Mouse (Mus musculus): Measurements from ENCODE around the gene Hormad2.

Hormad2 gene

DNA sequence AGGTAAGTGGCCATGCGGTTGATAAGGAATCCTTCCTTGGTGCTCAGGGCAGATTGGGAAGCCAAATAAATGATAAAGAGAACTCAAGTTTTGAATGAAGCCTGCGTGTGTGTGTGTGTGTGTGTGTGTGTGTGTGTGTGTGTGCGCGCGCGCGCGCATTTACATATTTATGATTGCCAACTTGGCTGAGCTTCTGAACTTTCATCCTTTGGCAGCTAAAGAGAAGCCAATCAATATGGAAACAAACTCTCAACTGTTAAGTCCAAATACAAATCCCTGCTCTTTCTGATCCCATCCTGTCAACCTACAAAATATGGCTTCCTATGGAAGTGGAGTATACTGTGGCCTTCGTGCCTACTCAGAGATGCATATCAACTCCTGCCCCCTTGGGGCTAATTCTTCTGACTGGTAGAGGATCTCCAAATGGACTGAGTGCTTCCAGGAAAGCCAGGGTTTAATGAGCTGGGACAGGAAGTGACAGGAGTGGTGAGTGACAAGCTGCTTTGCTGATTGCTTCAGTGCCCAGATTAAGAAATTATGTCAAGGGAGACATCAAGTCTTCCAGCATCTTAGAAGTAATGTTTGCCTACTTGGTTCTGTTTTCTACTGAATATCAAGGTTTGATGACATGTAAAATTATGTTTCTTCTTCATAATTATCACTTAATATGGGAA is 5.4 kb upstream of the Hormad2 start:
- DNase-seq (ENCODE audit: low spot score in 2 of 2) = no peak

GRCm38 (mm10) chr11:4442280-4442679 is 1.4 kb upstream of the Hormad2 start:
- DNase-seq (ENCODE audit: low spot score in 2 of 2) = no peak

DNA sequence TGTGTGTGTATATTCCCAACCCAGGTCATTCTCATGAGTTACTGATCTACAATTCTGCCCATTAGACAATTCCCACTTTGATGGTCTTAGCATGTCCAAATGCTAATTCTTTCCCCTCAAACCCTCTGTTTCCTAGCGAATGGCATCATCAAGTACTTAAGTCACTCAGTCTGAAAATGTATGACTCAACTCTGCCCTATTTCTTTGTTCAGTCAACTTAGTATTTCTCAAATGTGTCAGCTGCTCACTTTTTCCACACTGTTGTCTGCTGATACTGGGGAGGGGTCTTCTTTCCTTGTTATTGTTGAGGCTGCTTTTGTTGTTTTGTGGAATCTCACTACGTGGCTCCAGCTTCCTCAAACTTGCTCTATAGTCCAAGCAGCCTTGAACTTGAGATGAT is 2.7 kb downstream of the Hormad2 start:
- DNase-seq (ENCODE audit: low spot score in 2 of 2) = no peak

DNA sequence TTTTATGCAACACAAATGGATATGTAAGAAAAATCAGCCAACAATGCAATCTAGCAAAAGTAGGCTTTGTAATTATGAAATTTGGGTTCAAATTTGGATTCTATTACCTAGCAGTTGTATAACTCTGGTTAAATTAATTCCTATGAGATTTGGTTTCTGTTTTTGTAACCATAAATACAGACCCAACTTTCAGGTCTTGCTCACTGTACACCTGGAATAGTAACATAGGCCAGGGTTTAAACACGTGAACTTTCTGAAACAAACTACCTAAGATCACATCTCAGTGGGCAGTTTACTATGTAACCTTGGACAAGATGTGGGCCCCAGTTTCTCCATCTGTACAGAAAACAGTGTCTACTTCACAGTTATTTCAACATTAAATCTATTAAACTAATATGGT is 3.6 kb downstream of the Hormad2 start:
- no peak for DNase-seq (ENCODE audit: low spot score in 2 of 2)

GRCm38 (mm10) chr11:4436631-4437030 is 4.3 kb downstream of the Hormad2 start:
- no peak for DNase-seq (ENCODE audit: low spot score in 2 of 2)

DNA sequence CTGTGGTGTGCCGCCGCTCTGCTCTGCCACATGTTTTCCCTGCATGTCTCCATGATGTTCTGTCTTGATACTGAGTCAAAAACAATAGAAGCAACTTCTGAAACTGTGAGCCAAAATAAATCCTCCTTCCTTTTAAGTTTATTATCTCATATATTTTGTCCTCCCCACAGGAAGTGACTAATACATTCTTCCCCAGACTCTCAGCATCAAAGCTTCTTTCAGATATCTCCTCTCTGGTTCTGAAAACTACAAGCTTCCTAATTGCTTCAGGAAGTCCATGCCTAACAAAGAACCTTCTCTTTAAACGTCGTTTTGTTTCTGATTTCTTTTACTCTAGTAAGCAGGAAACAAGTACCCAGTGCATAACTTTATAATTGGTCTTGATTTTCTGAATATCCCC is 6.4 kb downstream of the Hormad2 start:
- DNase-seq (ENCODE audit: low spot score in 2 of 2) = no peak

DNA sequence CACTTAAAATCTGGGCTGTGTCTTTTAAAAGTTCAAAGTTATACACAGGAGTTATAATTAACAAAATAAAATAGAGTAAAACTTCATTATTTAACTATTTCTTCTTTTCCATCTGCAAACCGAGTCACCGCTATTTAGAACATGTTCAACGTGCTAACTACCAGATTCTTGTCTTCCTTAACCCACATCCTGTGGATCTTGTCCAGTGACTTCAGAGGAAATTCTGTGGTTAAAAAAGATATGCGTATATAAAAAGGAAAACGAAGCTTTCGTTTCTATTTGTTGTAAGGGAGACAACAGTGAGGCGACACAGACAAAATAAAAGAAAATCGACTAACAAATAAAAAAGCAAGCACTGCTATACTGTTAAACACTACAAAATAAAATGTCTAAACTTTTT is 17.1 kb downstream of the Hormad2 start:
- DNase-seq (ENCODE audit: low spot score in 2 of 2) = no peak

DNA sequence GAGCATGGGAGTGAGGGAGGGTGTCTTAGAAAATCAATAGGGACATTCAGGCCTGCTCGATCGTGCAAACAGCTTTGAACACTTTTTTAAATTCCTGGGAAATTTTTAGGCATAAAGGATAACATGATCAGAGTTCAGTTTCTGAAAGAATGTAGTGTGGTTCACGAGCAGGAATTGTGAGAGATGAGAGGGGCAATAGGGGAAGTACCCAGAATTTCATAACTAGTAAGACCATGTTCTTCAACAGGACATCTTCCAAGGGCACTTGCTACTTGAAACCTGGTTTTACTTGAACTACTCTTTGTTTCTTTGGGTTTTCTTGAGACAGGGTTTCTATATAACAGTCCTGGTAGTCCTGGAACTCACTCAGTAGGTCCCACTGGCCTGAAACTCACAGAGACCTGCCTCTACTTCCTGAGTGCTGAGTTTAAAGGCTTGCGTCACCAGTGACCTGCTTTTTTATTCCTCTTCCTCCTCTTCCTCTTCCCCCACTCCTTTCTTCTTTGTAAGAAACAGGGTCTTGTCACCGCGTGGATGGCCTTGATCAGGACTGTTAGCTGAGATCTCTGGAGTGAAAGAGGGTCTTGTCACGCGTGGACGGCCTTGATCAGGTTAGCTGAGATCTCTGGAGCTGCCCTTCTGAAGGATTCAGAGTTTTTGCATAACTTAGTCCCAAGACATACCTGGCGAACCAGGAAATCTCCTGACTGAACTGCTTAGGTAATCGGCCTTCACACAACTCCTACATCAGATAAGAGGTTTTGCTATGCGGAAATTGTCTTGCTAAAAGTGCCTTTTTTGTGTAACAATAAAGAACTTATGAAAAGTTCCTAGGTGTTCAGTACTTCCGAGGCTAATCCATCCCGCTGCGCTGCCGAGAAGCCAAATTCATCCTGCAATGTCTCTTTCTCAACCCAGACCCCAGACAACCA is 18.1 kb downstream of the Hormad2 start:
- no peak for DNase-seq (ENCODE audit: low spot score in 2 of 2)

- no peak for DNase-seq (ENCODE audit: low spot score in 2 of 2)
Observed at GRCm38 (mm10) chr11:4421933-4422488, 18.9 kb downstream of the Hormad2 start.

DNA sequence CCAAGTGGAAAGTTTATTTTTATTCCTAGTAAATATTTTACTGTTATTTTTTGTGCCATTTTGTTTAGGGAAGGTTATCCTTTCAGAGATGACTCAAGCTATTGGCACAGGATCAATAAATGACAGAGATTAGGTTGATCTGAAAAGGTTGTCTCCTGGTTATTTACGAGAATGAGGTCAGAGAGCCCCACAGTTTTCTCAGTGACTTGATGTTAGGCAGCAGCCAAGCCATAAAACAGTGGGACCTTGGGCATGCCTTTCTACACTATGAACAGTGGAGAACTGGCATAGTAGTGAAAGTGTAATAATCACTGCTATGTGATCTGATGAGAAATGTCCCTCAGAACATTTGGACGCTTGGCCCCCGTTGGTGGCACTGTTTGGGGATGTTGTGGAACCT is 22.9 kb downstream of the Hormad2 start:
- no peak for DNase-seq (ENCODE audit: low spot score in 2 of 2)

DNA sequence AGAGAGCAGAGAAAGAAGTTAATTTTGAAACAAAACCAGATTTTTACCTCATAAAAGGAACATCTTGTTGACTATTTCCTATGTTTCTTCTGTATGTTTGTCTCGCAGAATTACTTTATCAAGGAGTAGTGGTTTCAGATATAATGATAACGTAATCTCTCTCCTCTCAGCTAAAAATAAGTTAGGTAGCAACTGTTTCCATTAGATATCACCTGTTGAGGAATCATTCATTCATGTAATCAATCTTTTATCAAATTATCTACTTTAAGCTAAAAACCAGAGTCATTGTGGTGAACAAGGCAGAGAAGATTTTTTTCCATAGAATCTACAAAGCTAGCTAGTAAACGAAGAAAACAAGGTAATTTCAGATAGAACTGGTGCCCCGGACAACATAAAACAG is 28.6 kb downstream of the Hormad2 start:
- no peak for DNase-seq (ENCODE audit: low spot score in 2 of 2)

DNA sequence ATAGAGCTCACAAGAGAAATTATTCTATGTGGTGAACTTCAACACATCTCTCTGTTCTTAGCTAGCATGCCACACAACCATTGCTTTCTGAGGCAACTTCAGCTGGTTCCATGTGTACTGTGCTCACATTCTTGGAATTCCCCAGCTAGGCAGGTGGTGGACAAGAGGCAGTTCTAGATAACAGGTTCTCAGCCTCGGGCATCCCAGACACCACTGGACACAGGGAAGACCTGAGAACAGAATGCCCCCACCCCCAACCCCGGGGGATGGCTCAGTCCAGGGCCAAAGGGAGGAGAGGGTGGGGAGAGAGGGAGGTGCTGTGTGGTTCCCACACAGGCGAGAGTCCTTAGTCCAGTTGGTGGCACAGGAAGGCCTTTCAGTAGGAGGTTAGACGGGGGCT is 36.6 kb downstream of the Hormad2 start:
- no peak for DNase-seq (ENCODE audit: low spot score in 2 of 2)

GRCm38 (mm10) chr11:4403381-4403780 is 37.5 kb downstream of the Hormad2 start:
- no peak for DNase-seq (ENCODE audit: low spot score in 2 of 2)

- no peak for DNase-seq (ENCODE audit: low spot score in 2 of 2)
Observed at GRCm38 (mm10) chr11:4401251-4401650, 39.7 kb downstream of the Hormad2 start.

GRCm38 (mm10) chr11:4394226-4394625 is 46.7 kb downstream of the Hormad2 start:
- DNase-seq (ENCODE audit: low spot score in 2 of 2) = no peak

GRCm38 (mm10) chr11:4388018-4388417 is 52.9 kb downstream of the Hormad2 start:
- DNase-seq (ENCODE audit: low spot score in 2 of 2) = no peak

DNA sequence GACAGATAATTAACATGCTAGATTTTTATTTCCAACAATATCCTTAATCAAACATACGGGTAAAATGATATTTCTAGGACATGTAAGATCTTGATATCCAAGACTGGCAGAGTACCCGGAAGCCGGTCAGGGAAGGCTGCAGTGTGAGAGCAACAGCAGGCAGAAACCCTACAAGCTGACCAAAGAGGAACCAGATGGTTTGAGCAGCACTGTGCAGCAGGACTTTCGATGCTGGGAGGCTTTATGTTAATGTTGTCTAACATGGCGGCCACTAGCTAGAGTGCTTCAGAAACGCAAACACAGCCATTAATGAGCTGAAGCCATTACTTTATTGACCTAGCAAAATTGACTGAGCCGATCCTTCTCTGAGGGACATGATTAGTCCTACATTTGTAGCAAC is 58.6 kb downstream of the Hormad2 start:
- no peak for DNase-seq (ENCODE audit: low spot score in 2 of 2)

- no peak for DNase-seq (ENCODE audit: low spot score in 2 of 2)
Observed at GRCm38 (mm10) chr11:4379857-4380256, 61.0 kb downstream of the Hormad2 start.

GRCm38 (mm10) chr11:4366389-4366788 is 74.5 kb downstream of the Hormad2 start:
- DNase-seq (ENCODE audit: low spot score in 2 of 2) = no peak

DNA sequence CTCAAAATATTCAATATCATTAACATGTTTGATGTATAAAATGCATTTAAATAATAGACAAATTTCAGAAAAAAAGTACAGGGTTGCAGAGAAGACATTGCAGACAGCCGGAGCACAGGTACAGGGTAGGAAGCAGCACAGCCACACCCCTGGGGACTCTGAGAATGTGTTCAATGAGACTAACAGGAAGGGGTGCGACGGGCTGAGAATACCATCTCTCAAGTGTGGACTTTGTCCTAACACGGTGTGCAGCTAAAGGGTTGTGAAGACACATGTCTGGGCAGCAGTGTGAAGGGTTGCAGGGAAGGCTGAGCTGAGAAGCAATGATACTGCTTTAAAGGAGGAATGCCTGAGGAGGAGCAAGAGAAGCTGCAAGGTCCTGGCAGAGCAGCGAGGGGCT is 85.5 kb downstream of the Hormad2 start:
- DNase-seq (ENCODE audit: low spot score in 2 of 2) = no peak

GRCm38 (mm10) chr11:4352637-4353036 is 88.3 kb downstream of the Hormad2 start:
- DNase-seq (ENCODE audit: low spot score in 2 of 2) = no peak

DNA sequence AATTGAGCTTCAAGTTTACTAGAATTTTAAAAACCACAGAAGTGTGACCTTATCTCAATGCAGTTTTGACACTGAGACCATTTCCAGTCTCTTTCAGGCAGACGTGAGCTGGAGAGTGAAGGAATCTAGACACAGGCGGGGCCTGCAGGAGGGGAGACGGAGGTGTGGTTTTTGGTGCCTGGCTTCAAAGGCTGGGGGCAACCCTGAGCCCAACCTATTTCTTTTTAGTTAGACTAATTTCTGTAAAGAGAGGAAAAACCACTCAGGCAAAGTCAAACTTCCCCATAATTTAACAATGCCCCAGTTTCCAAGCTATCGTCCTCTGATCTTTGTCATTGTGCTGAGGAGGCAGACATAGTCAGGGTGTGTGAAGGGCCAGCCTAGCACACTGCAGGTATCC is 97.0 kb downstream of the Hormad2 start:
- no peak for DNase-seq (ENCODE audit: low spot score in 2 of 2)

DNA sequence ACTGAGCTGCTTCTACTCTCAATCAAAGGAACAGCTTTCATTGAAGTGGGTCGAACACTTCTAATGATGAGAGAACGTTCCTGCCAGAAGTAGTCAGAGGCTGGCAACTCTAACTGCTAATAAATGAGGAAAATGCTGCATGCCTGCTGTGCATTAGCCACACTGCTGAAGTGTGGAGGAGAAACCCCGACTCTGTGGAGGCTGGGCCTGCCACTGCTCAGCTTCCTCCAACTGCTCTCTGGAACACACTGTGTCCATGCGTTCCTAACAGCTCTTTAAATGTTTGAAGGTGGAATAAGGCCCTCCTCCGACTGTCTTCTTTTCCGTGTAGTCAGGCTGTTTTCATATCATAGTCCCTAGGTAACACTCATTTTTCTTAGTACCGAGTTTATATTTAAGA is 98.9 kb downstream of the Hormad2 start:
- no peak for DNase-seq (ENCODE audit: low spot score in 2 of 2)

Measured in frontal cortex, postnatal 14 days (tissue).